Mouse (Mus musculus): ENCODE data around the gene Slc35d2.
"Not testable (repeated sequence)": the region's sequence is repeated elsewhere in the genome, so short reads cannot be mapped to it uniquely, and the experiment has no call there.

Slc35d2 gene

DNA sequence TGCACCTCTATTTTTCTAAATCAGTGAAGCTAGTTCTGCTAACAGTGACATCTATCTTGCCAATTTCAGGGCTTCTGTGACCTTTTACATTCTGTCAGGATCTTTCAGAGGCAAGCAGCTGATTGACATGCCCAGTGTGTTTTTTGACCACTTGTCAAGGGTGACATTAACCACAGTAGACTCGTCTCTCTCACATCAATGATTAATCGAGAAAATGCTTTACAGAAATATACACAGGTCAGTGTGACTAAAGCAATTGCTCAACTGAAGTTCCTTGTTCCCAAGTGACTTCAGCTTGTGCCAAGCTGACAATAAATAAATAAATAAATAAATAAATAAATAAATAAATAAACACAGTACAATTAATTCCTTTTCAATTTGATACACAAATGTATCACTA is 76.9 kb downstream of the Slc35d2 start:
- not testable (repeated sequence) for DNase-seq (ENCODE audit: low spot score)

DNA sequence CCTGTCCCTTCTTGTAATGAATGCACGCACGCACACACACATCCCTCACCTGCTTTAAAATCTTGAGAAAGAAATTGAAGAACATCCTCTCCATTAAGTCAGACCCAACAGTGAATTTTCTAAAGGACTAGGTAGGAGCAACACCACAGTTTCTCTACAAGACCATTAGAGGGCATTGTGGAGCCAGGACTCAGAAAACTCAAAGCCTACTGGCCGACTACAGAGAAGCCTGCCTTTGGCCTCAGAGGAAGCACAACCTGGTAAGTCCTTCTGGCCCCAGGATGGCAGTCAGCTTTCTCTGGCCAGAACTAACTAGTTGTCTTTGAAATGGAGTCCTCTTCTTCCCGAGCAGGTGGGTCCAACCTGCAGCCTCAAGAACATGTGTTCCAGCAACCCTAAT is 78.3 kb downstream of the Slc35d2 start:
- DNase-seq (ENCODE audit: low spot score), result no peak

DNA sequence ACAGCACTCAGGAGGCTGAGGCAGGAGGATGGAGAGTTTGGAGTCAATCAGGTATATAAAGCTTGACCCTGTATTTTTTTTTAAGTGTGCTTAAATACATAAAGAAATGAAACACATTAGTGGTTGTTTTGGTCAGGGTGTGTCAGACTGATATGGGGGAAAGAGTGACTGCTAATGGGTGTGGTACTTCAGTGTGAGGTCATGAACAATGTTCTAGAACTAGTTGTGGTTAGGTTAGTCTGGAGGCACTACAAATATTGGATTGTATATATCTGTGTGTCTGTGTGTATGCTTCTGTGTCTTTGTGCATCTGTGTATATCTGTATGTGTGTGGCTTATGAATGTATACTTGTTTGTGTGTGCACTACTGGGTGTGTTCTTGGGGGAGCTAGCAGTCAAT is 79.6 kb downstream of the Slc35d2 start:
- DNase-seq (ENCODE audit: low spot score), result no peak

DNA sequence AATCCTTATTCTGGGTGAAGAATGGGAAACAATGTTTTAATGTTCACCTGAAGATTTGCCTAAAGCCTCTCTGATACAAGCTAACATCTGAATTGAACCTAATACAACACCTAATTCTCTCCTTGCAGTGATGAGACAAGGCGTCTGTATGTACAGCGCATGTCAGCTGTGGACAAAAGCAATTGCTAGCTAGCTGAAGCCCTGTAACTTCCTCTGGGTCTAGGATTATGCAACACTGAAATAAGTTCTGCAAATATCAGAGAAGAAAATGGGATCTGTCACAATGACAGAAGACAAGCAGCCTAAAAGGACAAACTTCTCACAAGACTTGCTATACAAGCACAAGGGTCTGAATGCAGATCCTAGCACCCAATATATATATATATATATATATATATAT is 80.7 kb downstream of the Slc35d2 start:
- DNase-seq (ENCODE audit: low spot score), result no peak
